Mouse (Mus musculus) heart, embryonic 11.5 days (tissue): ENCODE results near the gene Prpf38b. TPM values are rescaled to one million over a fixed set of nuclear protein-coding genes. Genes with fewer than 3 reads are reported as not detected.

Experiments
- ATAC-seq: fragments of 200-750 bp; cut with Nextera tagmentation; replicated peaks from 2 replicates; pipeline ENCODE4 v1.8.0; 2017; ENCODE audit warnings: moderate library complexity; ENCODE audit not compliant: insufficient number of reproducible peaks, low FRiP score, low TSS enrichment
- H3K27ac ChIP-seq: fragments of 300-500 bp; sonication (generic); 2 replicates; pipeline ENCODE4 v1.5.1; 2014; ENCODE audit warnings: mild to moderate bottlenecking, low read depth, low read length
- H3K27me3 ChIP-seq: fragments of 300-500 bp; sonication (generic); 2 replicates; pipeline ENCODE4 v1.6.1; 2014; ENCODE audit warnings: mild to moderate bottlenecking, low read length, mixed read lengths; ENCODE audit not compliant: control insufficient read depth, insufficient read depth
- H3K36me3 ChIP-seq: fragments of 300-500 bp; sonication (generic); 2 replicates; pipeline ENCODE4 v1.6.1; 2014; ENCODE audit warnings: mild to moderate bottlenecking, low read length, moderate library complexity, mixed read lengths; ENCODE audit not compliant: control insufficient read depth, insufficient read depth
- H3K4me1 ChIP-seq: fragments of 300-500 bp; sonication (generic); 2 replicates; pipeline ENCODE4 v1.6.1; 2014; ENCODE audit warnings: low read length; ENCODE audit not compliant: control insufficient read depth, insufficient read depth
- H3K4me2 ChIP-seq: fragments of 300-500 bp; sonication (generic); 2 replicates; pipeline ENCODE4 v1.6.1; 2014; ENCODE audit warnings: mild to moderate bottlenecking, moderate library complexity
- H3K4me3 ChIP-seq: fragments of 300-500 bp; sonication (generic); 2 replicates; pipeline ENCODE4 v1.5.1; 2014; ENCODE audit warnings: low read depth, low read length
- H3K9ac ChIP-seq: fragments of 300-500 bp; sonication (generic); 2 replicates; pipeline ENCODE4 v1.6.1; 2014; ENCODE audit warnings: mild to moderate bottlenecking, low read depth, low read length, moderate library complexity
- H3K9me3 ChIP-seq: fragments of 300-500 bp; sonication (generic); replicated peaks from 2 replicates; pipeline ENCODE4 v1.6.1; 2016; ENCODE audit warnings: low read length; ENCODE audit not compliant: control insufficient read depth
- WGBS: fragments of 180-500 bp; shearing (Covaris S2); extraction: QIAGEN DNeasy Blood & Tissue Kit; methylation state at CpG from one replicate; pipeline ENCODE4 v1.1.7; 2014; ENCODE audit not compliant: insufficient replicate concordance; 5-methylcytosine and 5-hydroxymethylcytosine counted together
- polyA plus RNA-seq: library from polyadenylated mRNA; unstranded; fragments of >200 nt; fragmentation: Nextera tagmentation; extraction: Ambion mirVana; gene quantifications from 2 replicates; pipeline ENCODE4 v1.2.1, GENCODE M21; 2014

Gene Prpf38b
- polyA plus RNA-seq, 1 experiment from 2014 or later: 56.4 TPM

DNA sequence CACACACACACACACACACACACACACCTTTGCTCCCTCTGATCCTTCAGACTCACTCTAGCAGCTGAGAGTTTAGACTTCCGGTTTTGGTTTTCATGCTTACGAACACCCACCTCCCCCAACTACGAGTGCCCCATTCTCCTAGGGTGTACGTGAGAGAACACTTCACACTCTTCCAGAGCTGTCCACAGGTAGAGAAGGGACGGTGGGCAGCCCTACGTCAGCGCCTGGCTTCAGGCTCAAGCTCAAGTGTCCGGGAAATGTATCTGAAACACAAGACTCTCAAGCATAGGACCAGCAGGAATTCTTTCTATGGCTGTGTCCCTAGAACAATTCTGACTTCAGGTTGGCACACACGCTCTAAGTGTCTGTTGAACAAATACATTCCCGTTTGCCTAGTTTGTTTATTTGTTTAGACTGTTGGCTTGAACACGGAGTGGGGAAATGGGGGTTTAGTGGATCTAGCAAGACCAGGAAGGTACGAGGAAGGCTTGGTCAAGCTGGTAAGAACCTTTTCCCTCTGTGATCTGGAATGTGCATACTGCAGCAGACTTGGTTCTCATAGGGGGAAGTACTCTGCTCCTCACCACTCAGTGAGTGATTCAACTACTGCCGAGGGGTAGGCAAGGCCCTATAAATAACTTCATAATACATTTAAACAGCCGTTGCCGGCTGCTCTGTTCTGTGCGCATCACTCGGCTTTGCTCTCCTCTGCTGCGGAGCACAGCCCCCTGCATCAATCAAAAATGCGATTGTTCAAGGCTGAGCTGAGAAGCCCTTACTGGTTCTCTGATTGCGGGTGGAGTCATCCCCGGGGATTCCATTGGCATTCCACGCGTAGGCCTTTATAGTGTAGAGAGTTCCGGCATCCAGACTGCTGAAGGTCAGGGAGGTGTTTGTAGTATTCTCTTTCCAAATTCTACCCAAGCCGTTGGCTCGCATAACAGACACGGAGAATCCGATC, 30.7 kb downstream of the Prpf38b start:
- H3K9ac ChIP-seq: no peak overlapping the region
- H3K36me3 ChIP-seq: no peaks in the 10 kb centered on the region
- ATAC-seq: peak; percentile 53; the same call in 1 of the 2 replicates
- peak overlapping the region; percentile 73 for H3K27ac ChIP-seq
- WGBS: 44% methylated on average over 28 of the region's 28 CpGs
- H3K4me3 ChIP-seq: no peak overlapping the region
- H3K4me1 ChIP-seq: peaks cover 28% of the 10 kb centered on the region
- H3K9me3 ChIP-seq: no peaks in the 10 kb centered on the region
- H3K4me2 ChIP-seq: peak overlapping the region; percentile 34
- H3K27me3 ChIP-seq: no peaks in the 10 kb centered on the region

DNA sequence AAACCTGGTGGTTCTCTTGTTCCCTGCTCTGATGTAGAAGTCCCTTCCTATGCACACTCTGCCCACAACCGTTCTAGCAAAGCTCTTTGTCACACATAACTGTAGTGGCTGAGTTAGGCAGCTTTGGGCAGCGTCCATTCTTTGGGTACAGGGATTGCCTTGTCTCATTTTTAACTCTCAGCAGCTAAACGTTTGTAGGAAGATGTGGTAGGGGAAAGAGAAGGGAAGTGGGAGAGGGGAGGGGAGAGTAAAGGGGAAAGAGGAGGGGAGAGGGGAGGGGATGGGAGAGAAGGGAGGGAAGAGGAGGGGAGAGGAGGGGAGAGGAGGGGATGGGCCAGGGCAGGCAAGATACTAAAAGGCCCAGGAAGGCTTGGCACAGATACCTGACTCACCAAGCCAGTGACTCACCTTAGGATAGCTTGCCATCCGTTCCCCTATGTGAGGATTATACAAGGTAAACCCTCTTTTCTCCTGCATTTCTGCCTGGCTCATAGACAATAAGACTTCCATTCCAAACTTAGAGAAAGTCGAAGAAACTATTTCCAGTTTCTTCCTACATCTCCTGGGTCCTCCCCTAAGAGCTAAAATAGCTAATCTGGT, 31.6 kb downstream of the Prpf38b start:
- no peak overlapping the region for H3K4me3 ChIP-seq
- no peak for ATAC-seq
- 51% methylated on average over 5 of the region's 5 CpGs for WGBS
- H3K27me3 ChIP-seq: no peaks in the 10 kb centered on the region
- H3K4me2 ChIP-seq: no peak overlapping the region
- no peaks in the 10 kb centered on the region for H3K9me3 ChIP-seq
- no peak overlapping the region for H3K9ac ChIP-seq
- peaks cover 25% of the 10 kb centered on the region for H3K4me1 ChIP-seq
- H3K27ac ChIP-seq: no peak overlapping the region
- H3K36me3 ChIP-seq: no peaks in the 10 kb centered on the region

GRCm38 (mm10) chr3:108879129-108879528, 32.4 kb downstream of the Prpf38b start:
- WGBS: 64% methylated on average over 2 of the region's 2 CpGs

DNA sequence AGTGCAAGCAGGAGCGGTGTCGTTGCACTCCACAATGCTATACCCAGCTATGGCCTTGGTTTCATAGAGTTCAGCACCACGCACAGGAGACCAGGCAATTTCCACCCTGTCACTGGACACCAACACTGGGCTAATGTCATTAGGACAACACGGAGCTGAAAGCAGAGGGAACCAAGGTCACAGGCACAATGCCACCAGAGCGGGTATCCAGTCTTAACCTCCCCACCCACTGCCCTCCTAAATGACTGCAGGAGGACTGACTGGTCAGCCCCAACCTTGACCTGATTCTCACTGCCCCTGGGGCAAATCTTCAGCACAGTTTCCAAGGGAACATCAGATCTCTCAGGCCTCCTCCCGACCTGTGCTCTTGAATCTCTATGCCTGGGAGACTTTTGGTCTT, 40.9 kb downstream of the Prpf38b start:
- H3K9ac ChIP-seq: no peak overlapping the region
- no peaks in the 10 kb centered on the region for H3K36me3 ChIP-seq
- no peaks in the 10 kb centered on the region for H3K27me3 ChIP-seq
- H3K9me3 ChIP-seq: 0 out of 2 replicates have a peak, but pooled peaks cover 2% of the 10 kb centered on the region
- 80% methylated on average over 6 of the region's 6 CpGs for WGBS
- H3K4me3 ChIP-seq: no peak overlapping the region
- no peak overlapping the region for H3K27ac ChIP-seq
- no peak for ATAC-seq
- no peak overlapping the region for H3K4me2 ChIP-seq
- H3K4me1 ChIP-seq: no peaks in the 10 kb centered on the region

More at GRCm38 (mm10) chr3:108879129-108879528, 32.4 kb downstream of the Prpf38b start:
- 0 out of 2 replicates have a peak overlapping the region, but pooled peaks have one; percentile 15 for H3K27ac ChIP-seq
- H3K9ac ChIP-seq: no peak overlapping the region
- peak overlapping the region; percentile 31 for H3K4me2 ChIP-seq
- H3K9me3 ChIP-seq: no peaks in the 10 kb centered on the region
- H3K36me3 ChIP-seq: no peaks in the 10 kb centered on the region
- 0 out of 2 replicates have a peak, but pooled peaks have one; percentile 31 for ATAC-seq
- peaks cover 25% of the 10 kb centered on the region for H3K4me1 ChIP-seq
- no peak overlapping the region for H3K4me3 ChIP-seq
- H3K27me3 ChIP-seq: no peaks in the 10 kb centered on the region

DNA sequence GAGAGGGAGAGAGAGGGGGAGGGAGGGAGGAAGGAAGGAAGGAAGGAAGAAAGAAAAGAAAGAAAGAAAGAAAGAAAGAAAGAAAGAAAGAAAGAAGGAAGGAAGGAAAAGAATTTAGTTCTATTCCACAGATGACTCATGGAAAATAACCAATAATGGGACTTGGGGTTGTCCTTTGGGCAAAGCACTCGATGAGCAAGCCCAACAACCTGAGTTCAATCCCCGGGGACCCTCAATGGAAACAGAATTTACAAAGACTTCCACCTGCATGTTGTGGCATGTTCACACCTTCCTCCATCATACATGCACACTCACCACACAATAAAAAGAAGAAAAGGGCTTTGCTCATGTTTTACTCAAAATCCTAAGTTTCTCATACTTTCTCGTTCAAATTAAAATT, 44.1 kb downstream of the Prpf38b start:
- Histone ChIP-seq H3K27ac (no peak overlapping the region), H3K9me3 (0 out of 2 replicates have a peak, but pooled peaks cover 2% of the 10 kb centered on the region), H3K4me1 (no peaks in the 10 kb centered on the region), H3K9ac (no peak overlapping the region), H3K4me3 (no peak overlapping the region), H3K4me2 (no peak overlapping the region), H3K27me3 (no peaks in the 10 kb centered on the region), H3K36me3 (no peaks in the 10 kb centered on the region)
- WGBS: 89% methylated on average over 3 of the region's 3 CpGs
- ATAC-seq: no peak

- Histone ChIP-seq H3K4me3 (no peak overlapping the region), H3K4me1 (no peaks in the 10 kb centered on the region), H3K4me2 (no peak overlapping the region), H3K9me3 (0 out of 2 replicates have a peak, but pooled peaks cover 2% of the 10 kb centered on the region), H3K27me3 (no peaks in the 10 kb centered on the region), H3K36me3 (no peaks in the 10 kb centered on the region), H3K9ac (no peak overlapping the region), H3K27ac (no peak overlapping the region)
- no peak for ATAC-seq
- WGBS: 86% methylated on average over 3 of the region's 3 CpGs
Observed at GRCm38 (mm10) chr3:108865676-108866075, 45.9 kb downstream of the Prpf38b start.

DNA sequence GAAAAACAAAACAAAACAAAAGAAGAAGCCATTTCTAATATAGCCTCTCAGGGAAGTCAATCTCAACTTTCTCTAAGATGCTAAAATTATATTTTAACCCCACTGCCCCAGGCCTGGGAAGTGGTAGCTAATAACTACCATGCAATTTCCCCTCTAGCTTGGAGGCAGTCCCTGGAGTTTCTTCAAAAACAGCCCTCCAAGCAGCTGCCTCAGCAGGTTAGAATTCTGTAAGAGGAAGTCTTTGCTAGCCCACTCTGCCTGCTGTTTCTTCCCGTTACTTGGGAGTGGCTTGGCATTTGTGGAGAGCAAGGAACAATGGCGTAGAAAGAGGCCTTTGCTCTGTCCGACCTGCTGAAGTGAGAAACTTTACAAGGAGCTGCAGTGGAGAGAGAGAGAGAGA, 46.4 kb downstream of the Prpf38b start:
- no peaks in the 10 kb centered on the region for H3K36me3 ChIP-seq
- no peak overlapping the region for H3K4me2 ChIP-seq
- no peak overlapping the region for H3K4me3 ChIP-seq
- WGBS: 44% methylated on average over 3 of the region's 3 CpGs
- 0 out of 2 replicates have a peak, but pooled peaks cover 2% of the 10 kb centered on the region for H3K9me3 ChIP-seq
- no peak overlapping the region for H3K9ac ChIP-seq
- ATAC-seq: no peak
- no peak overlapping the region for H3K27ac ChIP-seq
- no peaks in the 10 kb centered on the region for H3K4me1 ChIP-seq
- no peaks in the 10 kb centered on the region for H3K27me3 ChIP-seq

DNA sequence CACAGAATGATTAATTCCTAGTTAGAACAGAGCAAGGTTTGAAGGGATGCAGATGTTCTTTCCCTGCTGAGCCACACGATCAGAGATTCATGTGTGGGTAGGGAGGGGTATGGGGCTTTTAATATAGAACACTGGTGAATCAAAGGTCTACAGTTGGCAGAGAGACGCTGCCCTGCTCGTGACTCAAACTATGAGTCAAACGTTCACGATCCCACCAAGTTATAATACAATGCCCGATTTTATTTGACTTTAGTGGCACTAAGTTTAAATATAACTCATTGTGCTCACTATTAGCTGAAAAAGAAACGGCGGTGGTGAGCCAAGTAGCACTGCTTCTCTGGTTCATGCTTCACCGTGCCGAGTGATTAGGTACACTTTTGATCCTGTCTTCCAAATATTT, 48.4 kb downstream of the Prpf38b start:
- Histone ChIP-seq H3K4me1 (0 out of 2 replicates have a peak, but pooled peaks cover 4% of the 10 kb centered on the region), H3K36me3 (no peaks in the 10 kb centered on the region), H3K9ac (no peak overlapping the region), H3K27ac (no peak overlapping the region), H3K27me3 (no peaks in the 10 kb centered on the region), H3K9me3 (0 out of 2 replicates have a peak, but pooled peaks cover 2% of the 10 kb centered on the region), H3K4me2 (no peak overlapping the region), H3K4me3 (no peak overlapping the region)
- 88% methylated on average over 10 of the region's 10 CpGs for WGBS
- no peak for ATAC-seq
